Mouse (Mus musculus): ENCODE measurements around the gene Wwc2. TPM values are rescaled to one million over a fixed set of nuclear protein-coding genes. Genes with fewer than 3 reads are reported as not detected.

Gene Wwc2
- polyA plus RNA-seq, 1 experiment from 2014 or later, result 11.1 TPM

GRCm38 (mm10) chr8:47783944-47784343 is 206.8 kb downstream of the Wwc2 start:
- H3K27ac ChIP-seq (replicated peaks), result no peak overlapping the region
- H3K9me3 ChIP-seq, result 0 out of 2 replicates have a peak, but pooled peaks cover 3% of the 10 kb centered on the region
- H3K27me3 ChIP-seq (replicated peaks; ENCODE audit: low read depth, poor library complexity, severe bottlenecking), result no peaks in the 10 kb centered on the region
- DNase-seq (ENCODE audit: low spot score), result no peak
- peaks cover 9% of the 10 kb centered on the region; the same call in 1 of the 2 replicates for H3K4me1 ChIP-seq
- H3K36me3 ChIP-seq (replicated peaks), result no peaks in the 10 kb centered on the region
- H3K4me3 ChIP-seq, result no peak overlapping the region
- 93% methylated on average over 6 of the region's 6 CpGs for WGBS

- no peak overlapping the region for H3K27ac ChIP-seq (replicated peaks)
- 93% methylated on average over 2 of the region's 2 CpGs for WGBS
- no peak overlapping the region for H3K4me3 ChIP-seq
Observed at GRCm38 (mm10) chr8:47783544-47783943, 207.2 kb downstream of the Wwc2 start.

GRCm38 (mm10) chr8:47781881-47782280 is 208.8 kb downstream of the Wwc2 start:
- no peaks in the 10 kb centered on the region for H3K36me3 ChIP-seq (replicated peaks)
- no peak overlapping the region for H3K27ac ChIP-seq (replicated peaks)
- WGBS, result 91% methylated on average over 4 of the region's 4 CpGs
- H3K9me3 ChIP-seq, result 0 out of 2 replicates have a peak, but pooled peaks cover 3% of the 10 kb centered on the region
- DNase-seq (ENCODE audit: low spot score), result no peak
- no peaks in the 10 kb centered on the region for H3K27me3 ChIP-seq (replicated peaks; ENCODE audit: low read depth, poor library complexity, severe bottlenecking)
- no peaks in the 10 kb centered on the region for H3K4me1 ChIP-seq
- H3K4me3 ChIP-seq, result no peak overlapping the region

More at GRCm38 (mm10) chr8:47783544-47783943, 207.2 kb downstream of the Wwc2 start:
- H3K9me3 ChIP-seq, result 0 out of 2 replicates have a peak, but pooled peaks cover 3% of the 10 kb centered on the region
- peaks cover 9% of the 10 kb centered on the region; the same call in 1 of the 2 replicates for H3K4me1 ChIP-seq
- no peak for DNase-seq (ENCODE audit: low spot score)
- no peaks in the 10 kb centered on the region for H3K36me3 ChIP-seq (replicated peaks)
- H3K27me3 ChIP-seq (replicated peaks; ENCODE audit: low read depth, poor library complexity, severe bottlenecking), result no peaks in the 10 kb centered on the region

GRCm38 (mm10) chr8:47779589-47779988 is 211.1 kb downstream of the Wwc2 start:
- Histone ChIP-seq H3K36me3 (replicated peaks) (no peaks in the 10 kb centered on the region), H3K4me1 (no peaks in the 10 kb centered on the region), H3K4me3 (no peak overlapping the region), H3K27ac (replicated peaks) (no peak overlapping the region), H3K9me3 (no peaks in the 10 kb centered on the region), H3K27me3 (replicated peaks; ENCODE audit: low read depth, poor library complexity, severe bottlenecking) (no peaks in the 10 kb centered on the region)
- no peak for DNase-seq (ENCODE audit: low spot score)
- 85% methylated on average over 6 of the region's 6 CpGs for WGBS

GRCm38 (mm10) chr8:47777415-47777814 is 213.3 kb downstream of the Wwc2 start:
- DNase-seq (ENCODE audit: low spot score), result no peak
- Histone ChIP-seq H3K27ac (replicated peaks) (no peak overlapping the region), H3K36me3 (replicated peaks) (no peaks in the 10 kb centered on the region), H3K4me3 (no peak overlapping the region), H3K9me3 (no peaks in the 10 kb centered on the region), H3K4me1 (no peaks in the 10 kb centered on the region), H3K27me3 (replicated peaks; ENCODE audit: low read depth, poor library complexity, severe bottlenecking) (no peaks in the 10 kb centered on the region)
- WGBS, result 90% methylated on average over 7 of the region's 7 CpGs

Other genes with a start within 250 kb of the Wwc2 start
- not detected in 2 replicates for gene Cldn24, start 168.8 kb downstream of the Wwc2 start, polyA plus RNA-seq (2016; fragmentation: Nextera tagmentation; extraction: Ambion mirVana)
- gene Cldn22, start 166.4 kb downstream of the Wwc2 start, polyA plus RNA-seq (2016; fragmentation: Nextera tagmentation; extraction: Ambion mirVana), result not detected in 2 replicates
- gene Dctd, start 108.2 kb upstream of the Wwc2 start, polyA plus RNA-seq (2016; fragmentation: Nextera tagmentation; extraction: Ambion mirVana), result 57.0 and 58.7 TPM in 2 replicates